Mouse (Mus musculus): ENCODE results near the gene Dnajc3.

Dnajc3 gene

GRCm38 (mm10) chr14:118937533-118938492 lies at the start of gene Dnajc3:
Gene Dnajc3, plus strand, starts transcription at chr14:118937976.
- DNase-seq (ENCODE audit: low read depth, low spot score) = peak; percentile 97

GRCm38 (mm10) chr14:118890101-118890500 lies 47.7 kb upstream of the Dnajc3 start:
- no peak for DNase-seq (ENCODE audit: low read depth, low spot score)

GRCm38 (mm10) chr14:118895228-118895627 lies 42.5 kb upstream of the Dnajc3 start:
- no peak for DNase-seq (ENCODE audit: low read depth, low spot score)

GRCm38 (mm10) chr14:118895655-118896054 lies 42.1 kb upstream of the Dnajc3 start:
- no peak for DNase-seq (ENCODE audit: low read depth, low spot score)

- DNase-seq (ENCODE audit: low read depth, low spot score) = no peak
These were observed 37.8 kb upstream of the Dnajc3 start for GRCm38 (mm10) chr14:118899940-118900339.

GRCm38 (mm10) chr14:118900911-118901310 lies 36.9 kb upstream of the Dnajc3 start:
- DNase-seq (ENCODE audit: low read depth, low spot score) = no peak

- DNase-seq (ENCODE audit: low read depth, low spot score) = no peak
These were observed 34.4 kb upstream of the Dnajc3 start for GRCm38 (mm10) chr14:118903397-118903796.

GRCm38 (mm10) chr14:118903867-118904562 lies 33.8 kb upstream of the Dnajc3 start:
- no peak for DNase-seq (ENCODE audit: low read depth, low spot score)

- DNase-seq (ENCODE audit: low read depth, low spot score) = no peak
These were observed 30.2 kb upstream of the Dnajc3 start for GRCm38 (mm10) chr14:118907592-118907991.

- no peak for DNase-seq (ENCODE audit: low read depth, low spot score)
These were observed 27.9 kb upstream of the Dnajc3 start for GRCm38 (mm10) chr14:118909872-118910271.

GRCm38 (mm10) chr14:118910332-118911222 lies 27.2 kb upstream of the Dnajc3 start:
- DNase-seq (ENCODE audit: low read depth, low spot score) = peak; percentile 43

- DNase-seq (ENCODE audit: low read depth, low spot score) = no peak
These were observed 26.3 kb upstream of the Dnajc3 start for GRCm38 (mm10) chr14:118911521-118911920.

GRCm38 (mm10) chr14:118913651-118914050 lies 24.1 kb upstream of the Dnajc3 start:
- DNase-seq (ENCODE audit: low read depth, low spot score) = no peak

GRCm38 (mm10) chr14:118919025-118919424 lies 18.8 kb upstream of the Dnajc3 start:
- no peak for DNase-seq (ENCODE audit: low read depth, low spot score)

GRCm38 (mm10) chr14:118920654-118921053 lies 17.1 kb upstream of the Dnajc3 start:
- DNase-seq (ENCODE audit: low read depth, low spot score) = no peak

GRCm38 (mm10) chr14:118922251-118922650 lies 15.5 kb upstream of the Dnajc3 start:
- DNase-seq (ENCODE audit: low read depth, low spot score) = no peak

GRCm38 (mm10) chr14:118922667-118923184 lies 15.1 kb upstream of the Dnajc3 start:
- DNase-seq (ENCODE audit: low read depth, low spot score) = no peak

- DNase-seq (ENCODE audit: low read depth, low spot score) = peak; percentile 90
These were observed 12.8 kb upstream of the Dnajc3 start, which contains the start of gene Dzip1 for GRCm38 (mm10) chr14:118924673-118925615. Gene Dzip1, minus strand, starts transcription at chr14:118925460.

- no peak for DNase-seq (ENCODE audit: low read depth, low spot score)
These were observed 9.2 kb upstream of the Dnajc3 start for GRCm38 (mm10) chr14:118928565-118928964.

GRCm38 (mm10) chr14:118929779-118930178 lies 8.0 kb upstream of the Dnajc3 start:
- no peak for DNase-seq (ENCODE audit: low read depth, low spot score)

Data from forelimb bud, embryonic 11.5 days (tissue).